Mouse (Mus musculus) spleen, postnatal 10 days (tissue): ENCODE measurements around the gene Pigz.

ENCODE experiments used
- DNase-seq, 2 experiments: peaks; one replicate each; pipeline ENCODE4 v3.0.0; 2021 to 2022; ENCODE audit warnings: low spot score in 2 of 2

Gene Pigz

DNA sequence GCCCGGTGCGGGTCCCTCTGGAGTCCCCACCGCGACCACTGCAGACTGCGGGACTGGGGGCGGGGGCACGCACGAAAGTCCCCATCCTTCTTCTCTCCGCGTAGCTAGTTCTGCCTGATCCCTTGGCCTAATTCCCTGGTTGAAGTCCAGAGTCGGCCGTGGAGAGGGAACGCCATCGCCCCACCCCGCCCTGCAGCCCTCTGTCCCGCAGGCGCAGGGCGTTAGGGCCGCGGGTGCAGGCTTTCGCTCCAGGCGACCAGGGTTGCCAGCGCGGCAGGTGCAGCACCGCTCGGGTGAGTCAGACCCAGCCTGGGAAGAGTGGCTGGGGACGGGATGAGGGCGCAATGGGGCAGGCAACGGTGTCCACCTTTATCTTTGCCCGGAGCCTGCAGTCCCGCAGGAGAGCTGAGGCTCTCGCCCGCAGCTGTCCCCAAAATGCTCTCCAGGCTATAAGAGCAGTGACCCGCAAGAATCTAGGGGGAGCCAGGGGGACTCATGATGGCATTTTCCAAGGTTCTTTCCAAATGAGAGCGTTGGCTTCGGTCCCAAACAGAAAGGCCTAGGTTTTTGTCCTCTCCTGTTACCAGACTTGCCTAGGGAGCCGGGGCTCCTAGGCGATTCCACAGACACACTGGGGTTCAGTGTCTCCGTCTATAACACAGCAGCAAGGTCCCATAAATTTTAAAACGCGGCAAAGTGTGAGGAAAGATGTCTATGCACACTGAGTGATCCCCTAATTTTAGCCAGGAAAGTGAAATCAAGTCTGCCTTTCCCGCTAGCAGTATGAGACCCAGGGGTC, at the start of gene Pigz:
Gene Pigz, plus strand, starts transcription at position 101 of the 799 bp plus-strand sequence.
- DNase-seq, result no peak

DNA sequence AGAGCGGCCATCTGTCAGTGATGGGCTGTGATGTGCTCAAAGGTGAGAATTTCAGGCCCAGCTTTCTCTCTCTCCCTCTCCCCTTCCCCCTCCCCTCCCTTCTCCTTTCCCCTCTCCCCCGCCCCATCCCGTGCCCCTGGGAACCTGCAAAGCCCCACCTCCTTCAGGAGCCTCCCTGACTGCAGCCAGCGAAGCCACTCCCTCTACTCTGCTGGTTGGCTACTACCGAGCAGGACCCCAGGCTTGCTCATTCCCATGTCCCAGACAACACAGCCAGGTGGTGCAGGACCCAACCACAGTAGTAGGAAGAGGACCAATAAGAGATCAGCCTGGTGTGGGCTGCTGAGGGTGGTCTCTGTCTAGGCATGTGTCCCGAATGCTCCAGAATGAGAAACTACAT, 49.7 kb upstream of the Pigz start:
- no peak for DNase-seq

DNA sequence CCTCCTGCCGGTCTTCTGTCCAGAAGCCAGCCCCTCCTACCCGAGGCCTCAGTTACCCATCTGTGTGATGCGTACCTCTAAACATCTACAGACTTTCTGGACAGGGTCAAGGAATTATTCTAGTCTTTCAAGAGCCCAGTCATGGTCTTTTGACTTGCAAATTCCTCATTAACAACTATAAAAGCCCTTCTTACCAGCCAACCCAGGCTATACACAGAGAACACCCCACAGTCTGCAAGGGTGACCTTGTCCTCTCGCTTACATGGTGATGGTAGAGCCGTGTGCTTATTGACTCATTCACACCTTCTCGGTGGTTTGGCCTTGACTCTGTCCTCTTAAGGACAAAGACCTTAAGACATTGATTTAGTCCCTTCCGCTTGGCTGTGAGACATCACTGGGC, 42.7 kb upstream of the Pigz start:
- DNase-seq, result no peak

DNA sequence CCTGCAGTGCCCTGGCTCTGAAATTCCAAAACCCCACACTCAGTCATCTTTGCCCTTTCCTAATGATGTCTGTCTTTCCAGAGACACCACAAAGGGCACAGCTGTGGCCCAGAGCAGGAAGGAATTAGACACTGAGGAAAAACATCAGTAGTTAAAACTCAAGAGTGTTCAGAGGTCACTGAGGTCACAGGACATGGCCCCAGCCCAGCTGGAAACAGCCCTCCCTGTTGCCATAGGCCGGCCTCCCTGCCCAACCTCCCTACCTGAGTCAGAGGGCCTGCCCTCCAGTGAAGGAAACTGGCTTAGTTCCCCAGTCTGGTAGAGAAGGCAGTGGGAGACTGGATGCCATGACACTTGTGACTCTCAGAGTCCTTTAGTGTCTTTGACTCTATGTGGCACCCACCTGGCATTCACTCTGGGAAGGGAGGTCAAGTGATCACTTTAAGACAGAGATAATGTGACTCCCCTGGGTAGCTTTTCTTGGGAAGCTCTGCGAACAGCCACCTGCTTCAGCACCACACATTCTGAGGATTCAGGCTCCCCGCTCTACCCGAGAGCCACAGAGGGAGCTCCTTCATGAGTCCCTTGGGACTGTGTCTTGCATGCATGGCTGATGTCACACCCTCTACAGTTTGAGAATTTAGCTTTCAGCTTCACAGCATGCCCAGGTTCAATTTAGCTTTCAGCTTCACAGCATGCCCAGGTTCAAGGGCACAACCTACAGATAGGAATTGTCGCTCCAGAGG, 40.1 kb upstream of the Pigz start:
- DNase-seq, result no peak

DNA sequence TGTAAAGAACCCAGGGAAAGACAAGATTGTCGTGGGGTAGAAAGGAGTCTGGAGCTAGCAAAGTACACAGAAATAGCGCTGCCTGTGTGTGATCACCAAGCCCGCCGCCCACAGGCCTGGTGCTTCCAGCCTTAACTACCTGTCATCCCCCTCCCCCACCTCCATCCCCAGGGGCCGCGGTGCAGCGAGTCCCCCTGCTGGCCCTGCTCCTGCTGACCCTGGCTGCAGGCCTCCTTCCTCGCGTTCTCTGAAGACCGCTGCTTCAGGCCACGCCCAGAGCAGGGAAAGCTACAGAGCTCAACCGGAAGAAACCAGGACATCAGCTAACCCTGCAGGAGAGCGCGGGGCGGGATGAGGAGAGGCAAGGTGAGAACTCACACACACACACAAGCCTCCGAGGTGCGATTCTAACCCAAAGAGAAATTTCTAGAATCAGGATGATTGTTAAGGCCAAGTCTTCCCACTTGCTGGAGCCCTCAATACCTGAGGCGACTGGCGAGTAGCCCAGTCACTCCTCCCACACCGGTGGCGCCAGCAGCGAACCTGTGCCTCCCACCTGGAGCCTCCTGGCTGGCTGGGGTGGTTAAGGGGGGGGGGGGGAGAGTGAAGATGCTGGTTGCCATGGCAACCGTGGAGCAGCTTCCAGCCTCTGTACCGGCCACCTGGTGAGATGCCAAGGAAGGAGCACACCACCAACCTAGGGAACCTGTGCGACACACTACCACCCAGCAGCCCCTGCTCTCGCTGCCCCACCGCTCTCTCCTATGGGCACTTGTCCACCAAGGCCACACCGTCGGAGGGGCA, 36.5 kb upstream of the Pigz start:
- DNase-seq, result peak in 1 of 2 experiments; percentile 23

DNA sequence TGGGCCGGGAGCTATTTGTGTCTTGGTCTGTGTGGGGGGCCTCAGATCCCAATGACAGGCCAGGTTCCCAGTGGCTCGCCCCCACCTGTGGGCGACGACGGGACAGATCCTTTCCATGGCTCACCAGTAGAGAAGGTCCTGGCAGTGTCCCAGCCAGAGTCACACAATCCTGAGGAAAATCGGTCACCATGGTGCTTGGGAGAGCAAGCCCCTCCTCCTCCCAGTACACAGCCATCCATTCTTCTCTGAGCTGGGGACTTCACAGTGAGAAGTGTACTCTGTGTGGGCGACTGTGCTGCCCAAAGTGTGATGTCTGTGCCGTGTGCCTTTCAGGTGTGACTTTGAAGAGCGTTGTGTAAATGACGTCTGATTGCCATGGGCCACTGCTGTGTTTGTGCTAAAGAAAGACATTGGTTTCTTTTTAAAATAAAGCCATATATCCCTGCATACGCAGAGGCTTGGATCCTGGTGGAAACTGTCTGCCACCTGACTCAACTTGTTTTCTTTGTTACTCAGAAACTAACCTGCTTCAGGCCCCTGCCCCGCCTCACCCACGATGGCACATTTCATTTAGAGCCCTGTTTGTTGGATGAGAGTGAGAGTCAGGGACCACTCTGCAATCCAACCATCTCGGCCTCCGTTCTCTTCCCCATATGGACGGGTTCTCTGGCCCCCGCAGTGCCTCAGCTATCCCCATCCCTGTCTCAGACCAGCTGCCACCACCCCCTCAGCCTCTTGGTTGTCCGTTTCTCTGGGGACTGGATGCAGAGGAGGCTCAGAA, 34.9 kb upstream of the Pigz start:
- DNase-seq, result no peak

DNA sequence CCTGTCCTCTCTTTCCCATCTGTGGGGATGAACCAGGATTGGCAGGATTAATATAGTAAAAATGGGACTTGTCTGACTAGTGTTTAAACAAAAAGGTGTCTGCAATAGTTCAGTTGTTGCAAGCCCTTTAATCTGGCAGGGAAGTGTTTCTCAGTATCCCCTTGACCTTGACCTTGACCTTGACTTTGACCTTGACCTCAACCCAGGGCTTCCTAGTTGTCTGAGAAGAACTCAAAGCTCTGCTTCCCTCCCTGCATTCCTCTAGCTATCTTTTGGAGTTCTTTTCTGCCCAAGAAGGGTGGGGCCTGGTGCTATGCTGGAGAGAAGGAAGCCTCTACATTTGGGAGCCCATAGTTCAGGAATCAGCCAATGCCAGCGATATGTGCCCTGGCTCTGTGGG, 31.8 kb upstream of the Pigz start:
- no peak for DNase-seq

DNA sequence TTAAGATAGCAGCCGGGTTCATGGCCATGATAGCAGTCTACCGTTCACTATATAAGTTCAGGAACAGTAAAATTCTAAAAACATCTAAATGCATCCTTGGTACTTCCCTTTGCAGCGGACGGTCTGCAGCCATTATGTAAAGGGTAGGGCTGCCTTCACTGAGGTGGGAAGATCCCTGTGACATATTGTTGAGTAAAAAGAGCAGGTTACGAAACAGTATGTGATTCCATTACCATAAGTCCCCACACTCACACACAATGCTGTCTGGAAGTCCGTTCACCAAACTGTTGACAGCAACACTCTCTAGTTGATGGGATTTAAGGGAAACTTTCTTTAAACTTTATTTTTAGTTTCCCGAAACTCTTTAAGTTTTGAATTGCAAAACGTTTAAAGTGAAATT, 30.4 kb upstream of the Pigz start:
- no peak for DNase-seq

DNA sequence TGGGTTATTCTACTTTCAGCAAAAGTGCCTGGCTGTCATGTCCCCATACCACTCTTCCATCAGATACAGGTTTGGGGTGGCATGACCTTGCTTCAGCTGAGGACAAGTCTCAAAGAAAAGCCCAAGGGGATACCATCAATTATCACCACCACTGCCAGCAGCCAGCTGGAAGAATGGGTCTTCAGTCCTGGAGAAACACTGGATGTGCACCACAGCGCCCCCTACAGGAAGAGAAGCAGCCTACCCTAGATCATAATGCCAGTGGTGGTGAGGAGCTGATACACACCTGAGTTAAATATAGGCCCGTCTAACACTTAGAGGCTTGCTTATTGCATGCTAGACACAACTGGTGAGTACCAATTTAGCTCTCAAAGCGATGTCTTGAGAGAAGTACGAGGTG, 28.3 kb upstream of the Pigz start:
- DNase-seq, result peak in 1 of 2 experiments; percentile 41

DNA sequence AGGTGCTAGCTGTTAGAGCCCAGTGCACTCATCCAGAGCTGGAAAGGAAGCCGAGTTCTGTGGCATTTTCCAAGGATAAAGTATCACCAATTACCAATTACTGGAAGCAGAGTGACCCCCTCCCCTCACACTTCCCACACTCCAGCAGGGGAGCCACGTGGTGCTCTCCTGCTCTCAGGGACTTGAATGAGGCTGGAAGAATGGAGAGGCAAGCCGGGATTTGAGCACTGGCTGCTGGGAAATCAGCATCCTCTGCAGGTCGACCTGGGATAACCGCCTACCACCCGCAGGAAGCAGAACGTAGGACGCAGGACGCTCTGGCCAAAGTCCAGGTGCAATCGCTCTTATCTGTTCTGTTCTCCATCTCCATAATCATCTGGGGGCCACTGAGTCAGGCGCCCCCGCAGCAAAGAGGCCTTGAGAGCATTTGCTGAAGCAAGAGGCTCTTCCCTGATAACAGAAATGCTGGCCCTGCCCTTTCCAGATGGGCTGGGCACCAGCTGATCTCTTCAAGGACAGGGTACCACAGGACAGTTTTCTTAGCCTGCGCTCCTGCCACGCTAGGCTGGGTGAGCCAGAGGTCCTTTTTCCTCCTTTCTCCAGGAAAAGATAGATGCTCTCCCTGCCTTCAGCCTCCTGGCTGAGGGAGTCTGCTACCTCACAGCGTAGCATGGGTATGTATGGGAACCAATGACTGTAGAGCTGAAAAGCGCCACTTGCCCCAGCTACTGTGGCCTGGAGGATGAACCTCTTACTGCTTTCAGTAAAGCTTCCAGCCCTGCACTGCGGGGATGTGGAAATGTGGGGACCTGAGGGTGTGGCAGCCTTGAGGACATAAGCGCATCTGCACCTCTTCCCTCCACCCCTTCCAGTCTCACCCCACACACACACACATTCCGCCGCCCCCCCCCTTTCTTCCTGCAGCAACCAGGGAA, 27.5 kb upstream of the Pigz start:
- DNase-seq, result no peak

DNA sequence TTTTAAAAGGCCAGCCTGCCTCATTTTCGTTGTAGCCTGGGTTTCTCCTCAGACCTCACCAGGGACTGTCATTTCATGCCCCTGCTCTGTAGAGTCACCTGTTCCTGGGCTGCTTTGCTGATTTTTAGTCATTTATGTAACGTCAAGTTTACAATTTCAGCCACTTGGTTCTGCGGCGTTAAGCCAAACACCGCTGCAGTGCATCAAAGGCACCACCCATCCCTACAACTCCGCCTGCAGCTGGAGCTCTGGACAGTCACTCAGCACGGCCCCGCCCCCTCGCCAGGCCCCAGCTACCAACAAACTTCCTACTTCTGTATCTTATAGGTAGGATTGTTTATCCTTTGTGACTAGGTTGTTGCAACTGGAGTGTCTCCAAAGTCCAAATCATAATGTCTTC, 26.8 kb upstream of the Pigz start:
- peak in 1 of 2 experiments; percentile 37 for DNase-seq

DNA sequence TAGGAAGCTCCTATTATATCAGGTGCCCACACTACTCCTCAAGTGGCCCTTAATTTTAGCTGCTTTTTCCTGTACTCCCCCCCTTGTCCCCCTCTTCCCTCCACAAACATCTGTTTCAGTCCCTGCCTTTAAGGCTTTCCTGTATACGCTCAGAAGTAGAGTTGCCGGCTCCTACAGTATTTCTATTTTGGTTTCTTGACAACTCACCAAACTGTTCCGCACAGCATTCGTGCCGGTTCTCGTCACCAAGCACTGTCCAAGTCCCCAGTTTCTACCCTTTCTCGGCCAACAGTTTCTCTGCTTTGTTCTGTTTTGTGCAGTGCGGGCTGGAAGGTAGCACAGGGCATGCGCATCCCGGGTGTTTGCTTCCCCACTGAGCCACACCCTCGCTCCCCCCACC, 24.7 kb upstream of the Pigz start:
- no peak for DNase-seq

DNA sequence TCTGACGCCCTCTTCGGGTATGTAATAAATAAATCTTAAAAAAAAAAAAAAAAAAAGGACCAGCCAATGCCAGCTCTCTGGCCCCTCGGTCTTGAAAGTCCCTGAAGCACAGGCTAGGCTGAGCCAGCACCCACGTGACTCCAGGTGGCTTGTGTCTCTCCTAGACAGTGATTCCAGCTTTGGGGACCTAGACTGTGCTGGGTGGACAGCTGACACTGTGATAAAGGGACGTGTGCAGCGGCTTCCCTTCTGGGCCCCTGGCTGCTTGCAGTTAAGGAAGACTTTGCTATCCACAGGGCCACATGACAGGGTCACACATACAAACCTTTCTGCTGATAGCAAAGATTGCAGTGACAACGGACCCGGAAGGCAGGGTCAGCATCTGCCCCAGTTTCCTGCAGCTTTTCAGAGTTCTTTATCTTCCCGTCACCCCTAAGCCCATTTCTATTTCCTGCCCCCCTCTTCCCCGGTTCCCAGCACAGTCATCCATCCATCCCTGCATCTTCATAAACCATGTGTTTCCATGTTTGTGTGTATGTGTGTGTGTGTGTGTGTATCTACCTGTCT, 23.3 kb upstream of the Pigz start:
- no peak for DNase-seq

DNA sequence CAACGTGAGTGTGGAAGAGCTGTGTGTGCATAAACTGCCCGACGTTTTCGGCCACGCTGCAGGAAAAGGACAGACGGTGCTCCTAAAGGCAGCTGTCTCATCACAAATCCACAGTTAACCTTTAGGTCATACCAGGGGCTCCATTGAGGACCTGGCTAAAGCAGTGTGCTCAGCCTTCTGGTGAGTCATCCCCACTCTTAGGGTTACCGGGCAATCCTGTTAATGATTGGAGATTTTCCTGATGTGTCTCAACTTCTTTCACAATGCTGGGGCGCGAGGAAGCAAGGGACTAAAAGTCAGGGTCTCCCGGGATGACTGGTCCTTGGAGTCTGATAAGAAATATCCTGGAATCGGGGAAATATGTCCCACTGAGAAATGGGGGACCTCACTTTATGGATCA, 15.9 kb upstream of the Pigz start:
- DNase-seq, result no peak

DNA sequence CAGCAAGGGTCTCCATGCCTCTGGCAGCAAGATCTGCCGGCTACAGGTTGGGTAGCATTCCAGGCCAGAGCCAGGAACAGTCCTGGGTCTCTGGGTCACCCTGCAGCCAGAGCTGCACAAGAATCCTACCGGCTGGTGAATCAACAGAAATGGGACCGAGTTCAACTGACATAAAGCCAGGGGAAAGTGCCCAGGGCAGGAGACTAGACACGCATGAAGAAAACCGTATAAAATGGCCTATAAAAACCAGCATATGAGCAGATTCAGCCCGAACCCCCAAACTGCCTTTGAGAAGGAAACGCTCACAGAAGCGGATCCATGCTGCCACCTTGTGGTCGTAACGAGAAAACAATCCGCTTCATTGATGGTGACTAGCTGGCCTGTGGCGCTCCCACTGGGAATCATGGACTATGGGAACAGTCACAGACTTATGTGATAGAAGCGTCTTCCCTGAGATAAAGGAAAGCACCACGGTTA, 15.4 kb upstream of the Pigz start:
- DNase-seq, result peak; percentile 48 to 71

DNA sequence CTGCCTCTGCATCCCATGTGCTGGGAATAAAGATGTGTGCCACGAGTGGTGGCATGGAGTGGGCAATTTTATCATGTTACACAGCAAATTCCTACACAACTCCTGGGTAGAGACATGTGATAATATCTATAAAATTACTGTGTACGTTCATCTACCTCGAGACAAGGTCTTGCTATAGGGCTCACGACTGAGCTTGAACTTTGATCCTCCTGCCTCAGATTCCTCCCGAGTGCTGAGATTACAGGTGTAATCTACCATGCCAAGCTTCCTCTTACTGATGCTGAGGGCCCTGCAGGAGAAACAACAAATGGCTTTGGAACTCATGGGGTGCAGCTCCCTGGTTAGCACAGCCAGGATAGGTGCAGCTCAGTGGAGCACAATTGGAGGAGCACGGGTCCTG, 9.3 kb upstream of the Pigz start:
- DNase-seq, result no peak

DNA sequence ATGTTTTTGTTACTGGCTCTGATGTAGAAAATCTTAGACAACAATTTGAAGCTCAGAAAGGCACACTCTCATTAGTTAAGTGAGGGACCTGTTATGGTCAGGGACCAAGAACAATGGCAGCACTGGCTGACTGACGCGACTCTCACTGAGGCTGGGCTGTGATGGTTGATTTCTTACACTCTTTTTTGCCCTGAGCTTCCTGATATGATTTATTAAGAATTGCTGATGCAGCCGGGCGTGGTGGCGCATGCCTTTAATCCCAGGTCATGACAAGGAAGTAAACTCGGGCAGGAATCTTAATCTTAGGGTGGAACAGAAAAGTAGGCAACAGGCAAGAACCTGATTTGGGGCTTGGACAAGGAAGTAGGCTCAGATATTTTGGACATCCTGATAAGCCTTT, 7.6 kb upstream of the Pigz start:
- no peak for DNase-seq

DNA sequence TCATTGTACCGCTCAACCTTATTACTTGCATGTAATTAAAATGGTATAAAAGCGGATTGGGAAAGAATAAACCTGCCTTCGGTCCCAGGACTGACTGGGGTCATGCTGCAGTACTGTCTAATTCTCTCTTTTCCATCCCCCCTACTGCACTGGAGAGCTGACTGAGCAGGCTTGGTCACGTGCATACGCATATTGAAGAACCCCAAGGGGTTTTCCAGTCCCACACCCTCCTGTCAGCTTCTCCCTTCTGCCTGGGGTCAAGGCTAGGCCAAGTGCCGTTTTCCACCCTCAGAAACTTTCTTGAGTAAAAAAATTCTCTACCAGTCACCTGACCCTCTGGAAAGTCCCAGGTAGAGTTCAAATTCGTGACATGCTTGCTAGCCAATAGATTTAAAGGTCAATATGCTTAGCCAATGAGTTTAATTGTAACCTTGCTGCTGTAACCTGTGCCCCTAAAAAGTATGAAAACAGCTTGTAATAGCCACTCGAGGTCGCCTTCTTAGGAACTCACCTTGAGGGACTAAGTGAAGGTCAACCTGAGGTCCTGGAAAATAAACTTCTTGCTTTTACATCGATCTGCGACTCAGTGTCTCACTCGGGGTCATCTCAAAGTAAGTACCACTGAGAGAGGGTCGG, 7.0 kb upstream of the Pigz start:
- no peak for DNase-seq

DNA sequence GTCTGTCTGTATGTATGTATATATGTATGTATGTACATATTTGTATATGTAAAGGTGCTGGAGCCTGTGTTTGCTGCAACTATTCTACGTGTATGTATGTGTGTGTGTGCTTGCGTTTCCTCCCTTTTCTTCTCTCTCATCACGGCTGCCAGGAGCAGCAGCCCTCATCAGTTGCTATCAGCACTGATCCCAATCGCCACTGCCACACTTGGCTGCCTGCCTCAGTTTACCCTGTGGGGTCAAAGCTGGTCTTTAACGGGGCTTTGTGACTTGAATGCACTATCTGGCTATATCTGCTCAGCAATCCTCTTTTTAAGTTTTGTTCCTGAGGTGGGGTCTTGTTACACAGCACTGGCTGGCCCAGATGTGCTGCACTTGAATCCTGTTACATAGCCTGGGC, 6.2 kb upstream of the Pigz start:
- no peak for DNase-seq

DNA sequence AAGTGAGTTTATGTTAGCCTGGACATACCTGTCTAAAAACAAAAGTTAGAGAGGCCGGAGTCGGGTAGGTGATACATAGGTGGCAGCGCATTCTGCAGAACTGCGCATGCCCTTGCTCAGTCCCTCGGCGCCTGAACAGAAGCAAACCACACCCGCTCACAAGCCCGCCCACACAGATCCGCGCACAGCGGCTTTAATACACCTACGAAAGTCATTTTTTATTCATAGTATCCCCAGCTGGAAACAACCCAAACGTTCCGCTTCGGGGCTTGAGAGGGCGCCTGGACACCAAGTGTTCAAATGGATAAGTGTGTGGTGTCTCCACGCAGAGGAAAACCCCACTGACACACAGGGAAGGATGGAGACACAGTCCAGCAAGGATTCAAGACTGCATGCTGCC, 2.3 kb upstream of the Pigz start:
- DNase-seq, result no peak
